Mouse (Mus musculus): Measurements from ENCODE around the gene Cox4i2.

GRCm38 (mm10) chr2:152765045-152765674 lies 11.2 kb downstream of the Cox4i2 start:
- no peak for TF ChIP-seq CTCF (IDR thresholded peaks at IDR 0.05; ENCODE audit: low read depth, low read length)
- TF ChIP-seq TAL1 (conservative IDR thresholded peaks at IDR 0.05; ENCODE audit: low read depth, low read length) = no peak
